Mouse (Mus musculus) neural tube, embryonic 13.5 days (tissue): ENCODE measurements at regions not wholly inside any gene's neighbourhood (a gene's known extent, or its start where the extent isn't known, plus 50 kb on each side); places are given as distances from the start of the nearest gene placed in this dataset.

Experiments
- ATAC-seq: fragments of 200-750 bp; cut with Nextera tagmentation; 2 replicates; pipeline ENCODE4 v1.8.0; 2017; ENCODE audit warnings: low read depth, mild to moderate bottlenecking, moderate TSS enrichment, moderate library complexity
- H3K27ac ChIP-seq: fragments of 300-500 bp; sonication (generic); replicated peaks from 2 replicates; pipeline ENCODE4 v1.5.1; 2015; ENCODE audit warnings: moderate library complexity, mild to moderate bottlenecking, inconsistent platforms
- H3K27me3 ChIP-seq: fragments of 300-500 bp; sonication (generic); 2 replicates; pipeline ENCODE4 v1.6.1; 2015; ENCODE audit warnings: mild to moderate bottlenecking, inconsistent platforms
- H3K36me3 ChIP-seq: fragments of 300-500 bp; sonication (generic); 2 replicates; pipeline ENCODE4 v1.6.1; 2015; ENCODE audit warnings: mild to moderate bottlenecking, inconsistent platforms
- H3K4me1 ChIP-seq: fragments of 300-500 bp; sonication (generic); replicated peaks from 2 replicates; pipeline ENCODE4 v1.6.1; 2015; ENCODE audit warnings: inconsistent platforms
- H3K4me2 ChIP-seq: fragments of 300-500 bp; sonication (generic); 2 replicates; pipeline ENCODE4 v1.6.1; 2015; ENCODE audit warnings: inconsistent platforms, mild to moderate bottlenecking, moderate library complexity
- H3K4me3 ChIP-seq: fragments of 300-500 bp; sonication (generic); 2 replicates; pipeline ENCODE4 v1.5.1; 2015; ENCODE audit warnings: mild to moderate bottlenecking, inconsistent platforms
- H3K9ac ChIP-seq: fragments of 300-500 bp; sonication (generic); 2 replicates; pipeline ENCODE4 v1.6.1; 2015; ENCODE audit warnings: moderate library complexity, mild to moderate bottlenecking, inconsistent platforms
- H3K9me3 ChIP-seq: fragments of 300-500 bp; sonication (generic); 2 replicates; pipeline ENCODE4 v1.6.1; 2016; ENCODE audit warnings: inconsistent platforms
- WGBS: fragments of 180-500 bp; shearing (Covaris S2); methylation state at CpG from one replicate; pipeline ENCODE4 v1.1.7; 2015; 5-methylcytosine and 5-hydroxymethylcytosine counted together

DNA sequence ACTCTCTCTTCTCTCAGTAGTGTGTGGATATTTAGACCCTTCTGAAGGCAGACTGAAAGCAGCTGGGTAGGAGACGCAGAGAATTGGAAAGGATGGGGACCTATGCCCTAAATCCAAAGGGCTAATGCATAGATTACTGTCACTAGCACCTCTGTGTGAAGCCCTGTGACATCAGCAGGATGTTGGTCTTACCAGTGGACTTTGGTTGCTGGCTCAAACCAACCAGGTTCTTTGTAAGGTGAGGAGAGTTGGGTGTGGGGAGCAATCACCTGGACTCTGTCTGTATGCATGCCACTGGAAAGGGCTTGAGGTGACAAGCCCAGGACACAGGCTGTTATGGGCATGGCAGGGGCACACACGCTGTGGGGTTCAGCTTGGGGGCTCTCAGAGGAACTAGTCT lies 173.7 kb upstream of the Sall1 start:
- Histone ChIP-seq H3K27me3 (no peaks in the 10 kb centered on the region), H3K27ac (no peak overlapping the region), H3K4me2 (no peak overlapping the region), H3K4me1 (peaks cover 7% of the 10 kb centered on the region; the same call in 1 of the 2 replicates), H3K4me3 (no peak overlapping the region), H3K9ac (no peak overlapping the region), H3K9me3 (no peaks in the 10 kb centered on the region), H3K36me3 (no peaks in the 10 kb centered on the region)
- ATAC-seq, result no peak
- WGBS, result 88% methylated on average over 2 of the region's 2 CpGs

DNA sequence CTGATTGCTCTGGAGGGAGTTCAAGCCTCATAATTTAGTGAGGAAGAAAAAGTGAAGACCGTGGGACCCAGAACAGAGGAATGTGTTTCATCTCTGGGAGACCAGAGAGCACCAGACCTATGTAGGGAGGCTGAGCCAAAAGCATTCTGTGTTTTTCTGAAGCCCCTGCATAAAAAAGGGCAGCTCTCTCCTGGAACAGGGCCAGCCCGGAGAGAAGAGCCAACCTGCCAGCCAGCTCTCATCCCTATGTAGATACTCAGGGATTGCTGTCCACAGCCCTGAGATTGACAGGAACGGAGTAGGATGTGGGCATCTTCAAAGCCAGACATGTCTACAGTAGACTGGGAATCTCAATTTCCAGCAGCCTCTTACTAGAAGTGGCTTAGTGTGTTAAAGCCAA lies 168.0 kb upstream of the Sall1 start:
- Histone ChIP-seq H3K27me3 (no peaks in the 10 kb centered on the region), H3K9me3 (no peaks in the 10 kb centered on the region), H3K9ac (no peak overlapping the region), H3K4me3 (no peak overlapping the region), H3K4me2 (no peak overlapping the region), H3K4me1 (no peaks in the 10 kb centered on the region), H3K36me3 (no peaks in the 10 kb centered on the region), H3K27ac (no peak overlapping the region)
- 85% methylated on average over 3 of the region's 3 CpGs for WGBS
- no peak for ATAC-seq

DNA sequence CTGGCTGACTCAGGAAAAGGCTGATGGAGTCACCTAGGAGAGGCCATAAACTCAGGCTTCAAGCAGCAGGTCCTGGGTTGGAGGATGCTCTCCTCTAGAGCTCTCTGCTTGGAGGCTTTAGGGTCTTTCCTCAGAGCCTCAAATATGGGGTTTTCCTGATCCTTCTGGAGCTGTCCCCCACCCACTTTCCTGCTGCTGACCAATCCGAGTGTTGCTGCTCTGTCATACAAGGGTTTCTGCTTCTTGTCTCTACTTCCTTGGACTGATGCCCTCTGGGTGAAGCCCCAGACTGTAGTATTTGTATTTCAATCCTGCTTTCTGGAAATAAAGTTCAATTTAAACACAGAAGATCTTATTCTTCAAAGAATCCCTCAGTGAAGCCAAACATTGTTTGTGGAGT lies 166.7 kb upstream of the Sall1 start:
- H3K4me2 ChIP-seq, result no peak overlapping the region
- ATAC-seq, result no peak
- WGBS, result 81% methylated on average over 1 of the region's 1 CpGs

DNA sequence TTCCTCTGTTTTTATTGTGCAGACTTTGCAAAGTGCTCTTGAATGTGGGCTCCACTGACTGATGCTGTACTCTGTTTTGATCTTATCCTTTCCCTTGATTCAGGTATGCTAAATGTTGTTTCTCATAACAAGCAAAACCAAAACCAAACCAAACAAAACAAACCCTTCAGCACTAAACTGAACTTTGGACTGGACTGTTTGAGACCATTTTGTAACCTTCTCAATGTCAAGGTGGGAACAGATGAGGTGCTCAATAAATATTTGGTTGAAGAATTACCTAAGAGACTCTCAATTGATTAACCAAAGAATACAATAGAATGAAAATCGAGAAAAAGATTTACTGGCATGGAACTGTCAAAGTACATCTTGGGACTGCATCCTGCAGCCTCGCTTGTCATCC lies 163.9 kb upstream of the Sall1 start:
- no peaks in the 10 kb centered on the region for H3K9me3 ChIP-seq
- H3K4me1 ChIP-seq, result no peaks in the 10 kb centered on the region
- WGBS, result 81% methylated on average over 2 of the region's 2 CpGs
- no peak for ATAC-seq
- no peaks in the 10 kb centered on the region for H3K27me3 ChIP-seq
- no peak overlapping the region for H3K4me3 ChIP-seq
- no peak overlapping the region for H3K4me2 ChIP-seq
- no peak overlapping the region for H3K9ac ChIP-seq
- H3K36me3 ChIP-seq, result no peaks in the 10 kb centered on the region
- H3K27ac ChIP-seq, result no peak overlapping the region

More for the DNA sequence above, 166.7 kb upstream of the Sall1 start:
- H3K9me3 ChIP-seq, result no peaks in the 10 kb centered on the region
- no peak overlapping the region for H3K9ac ChIP-seq
- no peaks in the 10 kb centered on the region for H3K36me3 ChIP-seq
- no peak overlapping the region for H3K4me3 ChIP-seq
- no peak overlapping the region for H3K27ac ChIP-seq
- no peaks in the 10 kb centered on the region for H3K27me3 ChIP-seq
- no peaks in the 10 kb centered on the region for H3K4me1 ChIP-seq

DNA sequence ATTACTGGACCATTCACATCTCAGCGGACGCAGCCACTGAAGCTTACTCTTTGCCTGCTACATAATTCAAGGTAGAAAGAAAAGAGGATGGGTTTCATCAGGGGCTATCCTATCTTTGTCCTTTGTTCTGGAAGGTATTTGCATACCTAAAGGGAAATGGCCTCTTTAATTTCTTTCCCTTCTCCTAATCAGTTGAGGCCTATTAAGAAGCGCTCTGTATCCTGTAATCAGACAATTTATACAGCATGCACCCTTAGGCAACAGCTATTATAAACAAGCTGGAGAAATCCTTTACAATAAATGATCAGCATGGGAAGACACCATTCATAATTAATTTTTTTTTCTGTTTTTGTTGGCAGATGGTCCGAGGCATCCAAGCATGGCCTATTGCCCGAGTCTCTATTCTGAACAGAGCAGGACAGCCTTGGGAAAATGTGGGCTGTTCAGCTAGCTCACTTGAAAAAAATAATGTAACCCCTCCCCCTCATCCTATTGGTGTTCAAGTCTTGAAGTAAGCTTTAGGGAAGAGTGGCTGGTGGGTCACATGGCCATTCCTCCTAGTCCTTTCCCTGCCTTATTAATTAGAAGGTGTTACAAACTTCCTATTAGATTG lies 158.6 kb upstream of the Sall1 start:
- H3K9me3 ChIP-seq, result no peaks in the 10 kb centered on the region
- peak; percentile 78 for ATAC-seq
- H3K4me1 ChIP-seq, result peaks cover 13% of the 10 kb centered on the region; the same call in 1 of the 2 replicates
- H3K4me3 ChIP-seq, result no peak overlapping the region
- no peaks in the 10 kb centered on the region for H3K36me3 ChIP-seq
- H3K4me2 ChIP-seq, result no peak overlapping the region
- peak overlapping the region; percentile 49; the same call in 1 of the 2 replicates for H3K27ac ChIP-seq
- H3K27me3 ChIP-seq, result no peaks in the 10 kb centered on the region
- 35% methylated on average over 5 of the region's 5 CpGs for WGBS
- H3K9ac ChIP-seq, result no peak overlapping the region

DNA sequence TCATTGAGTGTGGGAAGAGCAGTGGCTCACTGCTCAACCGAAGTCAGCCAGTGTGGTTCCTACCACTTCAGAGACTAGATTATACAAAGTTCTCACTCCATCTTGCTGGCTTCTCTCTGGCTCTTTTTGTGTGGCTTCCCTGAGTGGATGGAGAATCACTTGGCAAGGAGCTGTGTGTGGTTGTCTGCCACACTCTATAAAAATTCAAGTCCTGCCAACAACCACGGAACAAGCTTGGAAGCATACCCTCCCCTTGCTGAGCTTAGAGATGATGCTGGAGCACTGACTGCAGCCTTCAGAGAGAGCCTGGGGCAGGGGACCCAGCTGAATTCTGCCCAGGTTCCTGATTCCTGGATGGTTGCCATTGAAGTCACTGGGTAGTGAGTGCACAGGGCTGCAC lies 156.3 kb upstream of the Sall1 start:
- H3K27me3 ChIP-seq, result no peaks in the 10 kb centered on the region
- no peak overlapping the region for H3K9ac ChIP-seq
- no peak overlapping the region for H3K27ac ChIP-seq
- no peaks in the 10 kb centered on the region for H3K9me3 ChIP-seq
- ATAC-seq, result no peak
- H3K4me3 ChIP-seq, result no peak overlapping the region
- H3K4me1 ChIP-seq, result peaks cover 13% of the 10 kb centered on the region; the same call in 1 of the 2 replicates
- H3K4me2 ChIP-seq, result no peak overlapping the region
- no peaks in the 10 kb centered on the region for H3K36me3 ChIP-seq
- 71% methylated on average over 2 of the region's 2 CpGs for WGBS

DNA sequence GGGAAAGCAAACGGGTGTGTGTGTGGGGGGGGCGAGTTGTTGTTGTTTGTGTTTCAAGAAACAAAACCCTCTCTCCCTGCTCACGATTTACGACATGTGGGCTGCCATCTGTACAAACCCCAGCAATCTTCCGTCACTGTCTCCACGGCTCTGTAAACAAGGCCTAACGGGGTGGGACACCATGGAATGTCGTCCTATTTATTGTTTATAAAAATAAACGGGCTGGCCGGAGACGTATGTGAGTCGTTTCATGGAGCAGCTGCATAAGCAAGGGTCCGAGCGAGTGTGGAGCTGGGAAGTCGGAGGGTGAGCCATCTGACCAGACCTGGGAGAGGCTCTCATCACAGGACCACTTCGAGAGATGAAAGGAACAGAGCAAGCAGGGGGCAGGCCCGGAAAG lies 141.4 kb upstream of the Sall1 start:
- Histone ChIP-seq H3K27ac (no peak overlapping the region), H3K9me3 (no peaks in the 10 kb centered on the region), H3K36me3 (no peaks in the 10 kb centered on the region), H3K27me3 (no peaks in the 10 kb centered on the region), H3K4me1 (peaks cover 14% of the 10 kb centered on the region), H3K4me2 (peak overlapping the region; percentile 35), H3K9ac (0 out of 2 replicates have a peak overlapping the region, but pooled peaks have one; percentile 22), H3K4me3 (no peak overlapping the region)
- ATAC-seq, result peak; percentile 74
- WGBS, result 10% methylated on average over 17 of the region's 17 CpGs

DNA sequence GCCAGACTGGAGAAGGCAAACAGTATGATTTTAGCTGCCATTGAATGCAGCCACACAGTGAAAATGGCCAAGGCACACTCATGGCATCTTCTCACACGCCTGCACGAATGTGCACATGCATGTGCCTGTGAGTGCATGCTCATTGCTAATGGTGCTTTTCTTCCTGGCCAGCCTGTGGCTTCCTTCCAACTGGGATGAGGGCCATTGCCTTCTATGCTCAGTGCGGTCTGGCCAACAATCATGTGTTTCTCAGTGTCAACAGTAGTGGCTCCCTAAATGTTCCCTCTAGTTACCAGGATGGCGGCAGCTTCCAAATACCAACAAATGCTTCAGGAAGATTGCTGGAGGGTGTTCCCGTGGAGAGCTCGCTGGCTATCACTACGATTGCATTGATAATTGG lies 131.7 kb upstream of the Sall1 start:
- Histone ChIP-seq H3K4me1 (no peaks in the 10 kb centered on the region), H3K9ac (no peak overlapping the region), H3K4me2 (no peak overlapping the region), H3K27me3 (no peaks in the 10 kb centered on the region), H3K27ac (no peak overlapping the region), H3K9me3 (no peaks in the 10 kb centered on the region; the same call in 1 of the 2 replicates), H3K4me3 (no peak overlapping the region), H3K36me3 (no peaks in the 10 kb centered on the region)
- no peak for ATAC-seq
- WGBS, result 87% methylated on average over 7 of the region's 7 CpGs

DNA sequence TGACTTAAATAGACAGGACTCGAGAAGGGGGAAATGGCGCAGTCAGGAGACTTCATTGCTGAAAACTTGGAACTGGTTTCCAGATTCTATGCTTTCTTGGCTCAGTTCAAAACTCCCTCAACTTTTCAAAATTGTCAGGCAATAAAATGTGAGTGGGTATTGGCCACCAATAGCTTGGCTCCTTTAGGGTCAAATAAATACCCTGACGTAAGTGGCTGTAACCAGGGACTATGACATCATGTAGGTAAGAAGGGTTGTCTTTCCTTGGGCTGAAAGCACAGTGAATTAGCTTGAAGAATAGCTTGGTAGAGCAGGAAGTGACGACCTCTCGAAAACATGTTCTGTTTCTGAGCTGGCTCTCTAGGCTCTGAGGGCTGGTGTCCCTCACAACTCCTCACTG lies 127.6 kb upstream of the Sall1 start:
- ATAC-seq, result no peak
- WGBS, result 87% methylated on average over 5 of the region's 5 CpGs
- H3K27me3 ChIP-seq, result no peaks in the 10 kb centered on the region

DNA sequence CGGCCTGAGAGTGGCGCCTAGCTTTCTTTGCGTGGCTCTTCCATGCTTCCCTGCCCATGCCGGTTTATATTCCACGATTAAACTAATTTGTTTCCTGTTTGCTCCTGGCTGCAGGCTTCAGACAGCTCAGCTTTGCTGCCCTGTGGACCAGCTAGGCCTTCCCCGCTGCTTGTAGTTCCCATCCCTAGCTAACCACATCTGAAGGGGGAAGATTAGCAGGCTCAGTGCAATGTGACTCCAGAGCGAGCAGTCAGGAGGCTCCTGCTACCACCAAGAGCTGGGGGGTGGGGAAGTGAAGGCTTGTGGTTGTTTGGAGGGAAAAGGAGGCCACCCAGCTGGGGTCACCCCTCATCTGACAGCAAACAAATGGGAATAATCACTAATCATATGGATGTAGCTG lies 125.5 kb upstream of the Sall1 start:
- no peaks in the 10 kb centered on the region for H3K36me3 ChIP-seq
- H3K27ac ChIP-seq, result no peak overlapping the region

More for the DNA sequence above, 127.6 kb upstream of the Sall1 start:
- Histone ChIP-seq H3K4me1 (0 out of 2 replicates have a peak, but pooled peaks cover 4% of the 10 kb centered on the region), H3K36me3 (no peaks in the 10 kb centered on the region), H3K27ac (no peak overlapping the region), H3K4me3 (no peak overlapping the region), H3K9ac (no peak overlapping the region), H3K9me3 (no peaks in the 10 kb centered on the region; the same call in 1 of the 2 replicates), H3K4me2 (no peak overlapping the region)

DNA sequence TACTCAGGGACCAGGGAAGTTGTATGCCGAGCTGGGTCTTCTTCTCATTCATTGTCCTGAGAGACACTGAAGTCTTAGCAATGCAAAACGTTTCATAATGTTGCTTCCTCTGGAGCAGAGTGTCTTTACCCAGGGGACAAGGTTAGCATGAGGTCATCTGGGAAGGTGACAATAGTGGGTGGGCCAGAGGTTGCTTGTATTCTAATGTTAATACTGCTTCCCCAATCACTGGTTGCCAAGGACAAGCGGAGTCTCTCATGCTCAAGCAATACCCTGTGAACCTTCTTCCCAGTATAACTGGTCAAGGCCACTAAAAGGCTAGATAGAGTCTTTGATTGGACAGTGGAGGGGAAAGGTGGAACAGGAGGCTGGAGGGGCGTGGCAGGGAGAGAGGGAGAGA lies 123.1 kb upstream of the Sall1 start:
- H3K9me3 ChIP-seq, result no peaks in the 10 kb centered on the region
- H3K9ac ChIP-seq, result no peak overlapping the region
- no peak overlapping the region for H3K4me2 ChIP-seq
- no peaks in the 10 kb centered on the region for H3K36me3 ChIP-seq
- no peak overlapping the region for H3K4me3 ChIP-seq
- ATAC-seq, result no peak
- no peak overlapping the region for H3K27ac ChIP-seq
- 65% methylated on average over 4 of the region's 4 CpGs for WGBS
- H3K27me3 ChIP-seq, result no peaks in the 10 kb centered on the region
- 0 out of 2 replicates have a peak, but pooled peaks cover 4% of the 10 kb centered on the region for H3K4me1 ChIP-seq

More for the DNA sequence above, 125.5 kb upstream of the Sall1 start:
- no peaks in the 10 kb centered on the region for H3K27me3 ChIP-seq
- H3K4me2 ChIP-seq, result no peak overlapping the region
- no peak overlapping the region for H3K4me3 ChIP-seq
- 0 out of 2 replicates have a peak, but pooled peaks cover 4% of the 10 kb centered on the region for H3K4me1 ChIP-seq
- H3K9ac ChIP-seq, result no peak overlapping the region
- no peaks in the 10 kb centered on the region; the same call in 1 of the 2 replicates for H3K9me3 ChIP-seq
- 68% methylated on average over 7 of the region's 7 CpGs for WGBS
- ATAC-seq, result no peak

DNA sequence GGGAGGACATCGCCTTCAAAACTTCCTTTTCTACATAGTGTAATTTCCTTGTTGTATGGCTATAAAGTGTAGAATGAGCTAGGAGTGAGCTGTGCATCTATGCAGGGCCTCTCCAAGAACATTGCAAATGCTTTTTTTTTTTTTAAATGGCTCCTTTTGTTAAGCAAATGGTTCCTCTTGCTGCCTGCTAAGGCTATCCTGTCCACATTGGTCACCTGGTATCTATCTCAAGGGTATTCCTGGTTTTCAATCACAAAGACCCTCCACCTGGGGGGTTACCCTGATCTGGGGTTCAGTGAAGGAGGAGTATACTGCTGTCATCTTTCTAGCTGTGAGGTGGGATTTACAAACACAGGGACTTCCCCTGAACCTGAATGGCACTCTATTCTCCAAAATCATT lies 112.9 kb upstream of the Sall1 start:
- no peak for ATAC-seq

DNA sequence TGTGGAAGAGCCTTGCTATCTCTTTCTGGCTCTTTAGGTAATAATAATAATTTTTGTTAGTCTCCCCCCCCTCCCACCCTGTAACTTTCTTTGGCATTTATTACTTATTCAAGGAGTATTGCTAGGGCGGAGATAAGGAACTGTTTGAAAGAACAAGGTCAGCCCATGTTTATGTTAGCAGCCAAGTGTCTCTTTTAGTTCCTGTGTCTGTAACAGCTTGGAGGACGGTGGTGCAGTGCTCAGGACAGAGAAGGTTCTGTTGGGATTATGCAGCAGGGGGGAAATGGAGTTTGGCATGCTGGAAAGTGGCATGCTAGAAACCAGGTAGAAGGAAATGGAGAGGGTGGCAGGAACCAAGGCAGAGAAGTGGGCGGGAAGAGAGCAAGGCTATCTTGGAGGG lies 109.6 kb upstream of the Sall1 start:
- H3K9ac ChIP-seq, result no peak overlapping the region
- no peaks in the 10 kb centered on the region for H3K27me3 ChIP-seq
- peaks cover 18% of the 10 kb centered on the region for H3K4me1 ChIP-seq
- no peaks in the 10 kb centered on the region for H3K9me3 ChIP-seq
- H3K36me3 ChIP-seq, result no peaks in the 10 kb centered on the region
- no peak overlapping the region for H3K27ac ChIP-seq
- H3K4me3 ChIP-seq, result no peak overlapping the region
- no peak for ATAC-seq
- no peak overlapping the region for H3K4me2 ChIP-seq
- WGBS, result 62% methylated on average over 3 of the region's 3 CpGs

More for the DNA sequence above, 112.9 kb upstream of the Sall1 start:
- Histone ChIP-seq H3K27ac (no peak overlapping the region), H3K27me3 (no peaks in the 10 kb centered on the region), H3K9me3 (no peaks in the 10 kb centered on the region), H3K4me1 (peaks cover 16% of the 10 kb centered on the region), H3K4me2 (no peak overlapping the region), H3K36me3 (no peaks in the 10 kb centered on the region), H3K4me3 (no peak overlapping the region), H3K9ac (no peak overlapping the region)
- WGBS, result 100% methylated on average over 1 of the region's 1 CpGs
